ENCODE assay signal across 22 mouse cellular contexts in the genomic region with DNA sequence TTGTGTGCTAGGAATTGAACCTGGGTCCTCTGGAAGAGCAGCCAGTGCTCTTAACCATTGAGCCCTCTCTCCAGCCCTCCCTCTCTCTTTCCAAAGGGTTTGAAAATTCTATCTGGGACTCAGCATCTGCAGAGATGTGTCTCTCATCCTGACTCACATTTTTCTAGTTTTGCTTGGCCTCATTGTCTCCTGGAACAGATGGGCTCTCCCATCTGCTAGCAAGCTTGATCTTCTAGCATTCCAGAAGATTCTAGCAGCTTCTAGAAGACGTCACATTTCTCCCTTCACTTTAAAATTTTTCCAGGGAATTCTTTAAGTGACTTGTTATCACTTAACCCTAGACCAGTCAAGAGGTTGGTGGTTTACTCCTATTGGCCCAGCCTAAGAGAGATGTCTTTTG. TPM values are rescaled to one million over a fixed set of nuclear protein-coding genes. Genes with fewer than 3 reads are reported as not detected.
DNase-seq lines count a peak whose midpoint lies in the region; ATAC-seq lines count a peak whose summit lies in the region.
"Had no signal": no experiment of that assay in that cellular context is flagged by ENCODE, and none has a peak within 500 bp of the region (broad histone marks: within the 10 kb centered on the region; RNA-seq: fewer than 3 reads in every experiment).

No protein-coding gene starts in this region.

- ATAC-seq in frontal cortex, adult (ENCODE audit: low TSS enrichment) = peak; percentile 58
- ATAC-seq: activated CD4-positive, CD25-positive, alpha-beta regulatory T cell, adult 4 months; forebrain, embryonic 14.5 days; forebrain, postnatal 0 days had no signal

- intact Hi-C loops in left cerebral cortex, postnatal 36 days (cut with DNase I) = no loop called here
- intact Hi-C loops in left cerebral cortex, postnatal 4 days (cut with DNase I) = no loop called here

- no peak for DNase-seq in frontal cortex, postnatal 14 days (ENCODE audit: low spot score in 2 of 2)
- DNase-seq in layer of hippocampus, adult 9-11 months = peak; percentile 18
- no peak for DNase-seq in layer of hippocampus, adult 18-20 months (ENCODE audit: low spot score in 2 of 2)
- DNase-seq in left cerebral cortex, postnatal 36 days (ENCODE audit: low spot score in 2 of 2) = peak; percentile 14 to 27
- DNase-seq in left cerebral cortex, postnatal 4 days = no peak
- DNase-seq in right cerebral cortex, postnatal 14 days = peak; percentile 10
- no peak for DNase-seq in right cerebral cortex, adult 2 months (ENCODE audit: low spot score in 2 of 2)
- DNase-seq: adrenal gland, adult 8-10 months; adrenal gland, postnatal 25 days; cerebellum, adult 11 months; cerebellum, adult 2 months; cerebellum, adult 9-11 months; cerebellum, postnatal 25 days; forebrain, postnatal 0 days; gastrocnemius, postnatal 10 days; gastrocnemius, postnatal 36 days; heart, adult 2 months; heart, postnatal 14 days; heart, postnatal 4 days had no signal

RNA-seq across cellular contexts. Expression of a gene that starts 26.9 kb away (rescaled TPM):
- total RNA-seq in layer of hippocampus, adult 18-20 months (2021) = 100 to 1,000 TPM; 102 to 107 TPM
- total RNA-seq in left cerebral cortex, postnatal 36 days (2021) = 100 to 1,000 TPM; 102 to 122 TPM
- 10 to 100 TPM; 77.7 to 87.0 TPM for total RNA-seq in left cerebral cortex, postnatal 4 days (2021)

Comparison
In these comparisons a context has a peak if more than half of its experiments do, and no peak if none do; other contexts are left out.
1. DNase-seq: peak in layer of hippocampus, adult 9-11 months (single experiment), left cerebral cortex, postnatal 36 days (2 of 2) and right cerebral cortex, postnatal 14 days (single experiment); none in frontal cortex, postnatal 14 days (0 of 2), layer of hippocampus, adult 18-20 months (0 of 2), left cerebral cortex, postnatal 4 days (single experiment) and right cerebral cortex, adult 2 months (0 of 2).